Mouse (Mus musculus) kidney, embryonic 15.5 days (tissue): ENCODE measurements around the gene Proca1. TPM values are rescaled to one million over a fixed set of nuclear protein-coding genes. Genes with fewer than 3 reads are reported as not detected.

Experiments
- ATAC-seq: fragments of 200-750 bp; cut with Nextera tagmentation; replicated peaks from 2 replicates; pipeline ENCODE4 v1.8.0; 2017; ENCODE audit warnings: moderate TSS enrichment; ENCODE audit not compliant: low FRiP score
- H3K27ac ChIP-seq: fragments of 300-500 bp; sonication (generic); 2 replicates; pipeline ENCODE4 v1.5.1; 2015; ENCODE audit warnings: mild to moderate bottlenecking, inconsistent platforms
- H3K27me3 ChIP-seq: fragments of 300-500 bp; sonication (generic); 2 replicates; pipeline ENCODE4 v1.6.1; 2015; ENCODE audit warnings: inconsistent platforms
- H3K36me3 ChIP-seq: fragments of 300-500 bp; sonication (generic); 2 replicates; pipeline ENCODE4 v1.6.1; 2015; ENCODE audit warnings: inconsistent platforms
- H3K4me1 ChIP-seq: fragments of 300-500 bp; sonication (generic); 2 replicates; pipeline ENCODE4 v1.6.1; 2015; ENCODE audit warnings: inconsistent platforms
- H3K4me2 ChIP-seq: fragments of 300-500 bp; sonication (generic); 2 replicates; pipeline ENCODE4 v1.6.1; 2015; ENCODE audit warnings: moderate library complexity, mild to moderate bottlenecking, inconsistent platforms
- H3K4me3 ChIP-seq: fragments of 300-500 bp; sonication (generic); replicated peaks from 2 replicates; pipeline ENCODE4 v1.5.1; 2015; ENCODE audit warnings: mild to moderate bottlenecking, inconsistent platforms
- H3K9ac ChIP-seq: fragments of 300-500 bp; sonication (generic); 2 replicates; pipeline ENCODE4 v1.6.1; 2015; ENCODE audit warnings: mild to moderate bottlenecking, inconsistent platforms
- H3K9me3 ChIP-seq: fragments of 300-500 bp; sonication (generic); replicated peaks from 2 replicates; pipeline ENCODE4 v1.6.1; 2016; ENCODE audit warnings: inconsistent platforms
- WGBS: fragments of 180-500 bp; shearing (Covaris S2); methylation state at CpG from one replicate; pipeline ENCODE4 v1.1.7; 2015; ENCODE audit warnings: mixed read lengths; 5-methylcytosine and 5-hydroxymethylcytosine counted together
- polyA plus RNA-seq: library from polyadenylated mRNA; unstranded; fragments of >200 nt; fragmentation: Nextera tagmentation; extraction: Ambion mirVana; gene quantifications from 2 replicates; pipeline ENCODE4 v1.2.1, GENCODE M21; 2015

The Proca1 gene
- polyA plus RNA-seq, 1 experiment from 2014 or later = 4.3 TPM

DNA sequence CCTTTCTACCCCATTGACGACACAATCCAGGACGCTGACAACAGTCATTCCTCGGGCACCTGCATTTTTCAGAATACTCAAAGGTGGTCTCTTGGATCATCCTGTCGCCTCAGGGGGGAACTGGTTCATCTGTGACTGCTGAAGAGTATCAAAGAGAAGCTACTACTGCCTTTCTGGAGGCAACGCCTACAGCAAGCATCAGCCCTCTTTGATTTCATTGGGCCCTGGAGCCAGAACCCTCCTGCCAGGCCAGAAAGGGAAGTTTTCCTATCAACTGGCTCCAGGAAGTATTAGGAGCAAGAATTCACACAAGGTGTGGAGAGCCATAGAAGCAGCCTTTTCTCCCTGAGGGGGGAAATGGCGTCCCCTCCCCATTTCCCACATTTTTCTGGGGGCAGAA lies 26.6 kb upstream of the Proca1 start:
- H3K27me3 ChIP-seq = no peaks in the 10 kb centered on the region
- H3K9ac ChIP-seq = 0 out of 2 replicates have a peak overlapping the region, but pooled peaks have one; percentile 100
- H3K4me1 ChIP-seq = peaks cover 45% of the 10 kb centered on the region
- no peak for ATAC-seq
- peak overlapping the region; percentile 96 for H3K27ac ChIP-seq
- WGBS = 70% methylated on average over 6 of the region's 6 CpGs
- no peaks in the 10 kb centered on the region for H3K9me3 ChIP-seq
- peaks cover 29% of the 10 kb centered on the region for H3K36me3 ChIP-seq
- H3K4me2 ChIP-seq = peak overlapping the region; percentile 88; the same call in 1 of the 2 replicates
- no peak overlapping the region for H3K4me3 ChIP-seq

DNA sequence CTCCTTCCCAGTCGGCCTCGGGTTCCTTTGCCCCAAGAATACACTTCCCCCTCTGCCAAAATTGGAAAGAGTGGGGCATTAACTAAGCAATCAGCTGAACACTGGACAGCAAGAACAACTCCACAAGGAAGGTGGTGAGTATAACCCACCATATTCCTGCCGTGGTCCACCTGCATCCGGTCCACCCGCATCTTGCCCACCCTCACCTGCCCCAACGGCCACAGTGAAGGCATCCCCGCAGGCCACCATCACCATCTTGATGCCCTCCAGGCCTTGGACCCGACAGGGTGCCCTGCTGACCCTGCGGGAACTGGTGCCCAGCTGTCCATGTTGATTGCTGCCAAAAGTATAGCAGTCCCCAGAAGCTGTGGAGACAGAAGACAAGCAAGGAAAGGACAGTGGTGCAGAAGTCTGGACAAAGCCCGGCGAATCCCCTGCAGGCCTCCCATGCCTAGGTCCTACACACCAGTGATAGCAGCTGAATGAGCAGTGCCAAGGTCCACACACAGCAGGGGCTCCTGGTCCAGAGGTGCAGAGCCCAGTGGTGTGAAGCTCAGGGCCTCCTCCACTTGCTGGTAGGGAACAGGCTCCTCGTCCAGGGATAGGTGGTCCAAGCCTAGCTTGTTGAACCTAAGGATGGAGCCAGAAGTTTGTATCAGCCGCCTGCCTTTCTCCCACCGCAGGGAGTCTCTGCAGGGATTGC lies 25.8 kb upstream of the Proca1 start:
- peaks cover 37% of the 10 kb centered on the region for H3K4me1 ChIP-seq
- WGBS = 92% methylated on average over 14 of the region's 14 CpGs

DNA sequence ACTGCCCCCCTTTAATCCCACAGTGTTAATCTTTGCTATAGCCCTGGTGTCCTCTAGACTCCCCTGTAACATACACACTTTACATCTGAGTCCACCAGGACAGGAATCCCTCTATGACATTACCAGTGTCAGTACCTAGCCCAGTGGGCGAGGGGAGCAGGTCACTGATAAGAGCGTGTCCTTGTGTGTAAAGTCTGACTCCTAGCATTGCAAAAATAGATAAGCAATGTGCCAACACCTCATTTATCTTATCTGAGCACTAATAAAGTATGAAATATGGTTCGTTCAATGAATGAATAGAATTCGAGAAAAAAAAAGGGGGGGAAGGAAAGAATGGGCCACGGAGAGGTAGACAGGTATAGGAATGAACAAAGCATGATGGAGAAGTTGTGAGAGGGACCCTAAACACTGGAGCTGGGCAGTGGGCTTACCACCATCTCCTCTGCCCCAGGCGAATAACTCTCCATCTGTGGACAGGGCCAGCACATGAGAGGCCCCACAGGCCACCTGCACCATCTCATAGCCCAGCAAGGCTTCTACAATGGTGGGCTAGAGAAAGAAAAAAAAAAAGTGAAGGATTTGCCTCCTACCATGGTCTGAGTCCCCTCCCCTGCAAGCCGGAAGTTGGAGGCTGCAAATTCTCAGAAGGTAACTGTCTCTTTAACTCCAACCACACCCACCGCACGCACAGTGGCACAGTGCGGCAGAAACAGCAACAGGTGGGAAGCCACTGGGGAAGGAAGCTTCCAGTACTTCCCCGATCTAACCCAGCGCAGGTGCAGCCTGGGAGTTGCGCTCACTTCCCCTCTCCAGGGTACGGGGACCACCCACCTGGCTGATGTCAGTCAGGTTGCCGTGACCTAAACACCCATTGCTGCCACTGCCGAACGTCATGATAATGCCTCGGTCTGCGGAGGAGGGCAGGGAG lies 24.4 kb upstream of the Proca1 start:
- H3K4me3 ChIP-seq = no peak overlapping the region
- 58% methylated on average over 19 of the region's 19 CpGs for WGBS
- peak overlapping the region; percentile 34; the same call in 1 of the 2 replicates for H3K4me2 ChIP-seq
- peaks cover 29% of the 10 kb centered on the region for H3K4me1 ChIP-seq
- no peak for ATAC-seq
- no peak overlapping the region for H3K9ac ChIP-seq
- H3K27me3 ChIP-seq = no peaks in the 10 kb centered on the region
- H3K36me3 ChIP-seq = peaks cover 24% of the 10 kb centered on the region; the same call in 1 of the 2 replicates
- no peaks in the 10 kb centered on the region for H3K9me3 ChIP-seq
- H3K27ac ChIP-seq = no peak overlapping the region

More for the DNA sequence above, 25.8 kb upstream of the Proca1 start:
- no peaks in the 10 kb centered on the region for H3K27me3 ChIP-seq
- ATAC-seq = no peak
- peaks cover 29% of the 10 kb centered on the region for H3K36me3 ChIP-seq
- H3K9ac ChIP-seq = no peak overlapping the region
- H3K4me2 ChIP-seq = no peak overlapping the region
- no peak overlapping the region for H3K4me3 ChIP-seq
- H3K9me3 ChIP-seq = no peaks in the 10 kb centered on the region
- 0 out of 2 replicates have a peak overlapping the region, but pooled peaks have one; percentile 96 for H3K27ac ChIP-seq

DNA sequence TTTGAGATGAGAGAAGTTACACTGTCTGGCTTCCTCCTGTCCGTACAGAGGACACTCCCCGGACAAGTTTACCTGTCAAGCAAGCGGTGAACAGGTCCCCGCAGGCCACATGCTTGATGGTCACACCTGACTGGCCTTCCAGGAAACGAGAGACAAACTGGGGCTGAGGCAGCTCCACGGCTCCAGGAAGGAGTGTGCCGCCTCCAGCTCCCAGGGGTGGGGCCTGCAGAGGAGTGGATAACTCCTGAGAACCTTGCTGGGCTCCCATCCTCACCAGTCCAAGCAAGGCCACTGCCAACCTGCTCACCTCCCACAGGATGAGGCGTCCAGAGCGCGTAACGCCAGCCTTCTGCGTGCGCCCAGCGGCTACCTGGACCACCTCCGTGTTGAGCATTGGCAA lies 22.9 kb upstream of the Proca1 start:
- peaks cover 24% of the 10 kb centered on the region; the same call in 1 of the 2 replicates for H3K36me3 ChIP-seq
- H3K4me2 ChIP-seq = no peak overlapping the region
- 68% methylated on average over 15 of the region's 15 CpGs for WGBS
- H3K4me1 ChIP-seq = peaks cover 36% of the 10 kb centered on the region
- H3K9ac ChIP-seq = no peak overlapping the region
- no peaks in the 10 kb centered on the region for H3K27me3 ChIP-seq
- H3K4me3 ChIP-seq = no peak overlapping the region
- ATAC-seq = peak; percentile 17; the same call in 1 of the 2 replicates
- H3K27ac ChIP-seq = no peak overlapping the region
- no peaks in the 10 kb centered on the region for H3K9me3 ChIP-seq

DNA sequence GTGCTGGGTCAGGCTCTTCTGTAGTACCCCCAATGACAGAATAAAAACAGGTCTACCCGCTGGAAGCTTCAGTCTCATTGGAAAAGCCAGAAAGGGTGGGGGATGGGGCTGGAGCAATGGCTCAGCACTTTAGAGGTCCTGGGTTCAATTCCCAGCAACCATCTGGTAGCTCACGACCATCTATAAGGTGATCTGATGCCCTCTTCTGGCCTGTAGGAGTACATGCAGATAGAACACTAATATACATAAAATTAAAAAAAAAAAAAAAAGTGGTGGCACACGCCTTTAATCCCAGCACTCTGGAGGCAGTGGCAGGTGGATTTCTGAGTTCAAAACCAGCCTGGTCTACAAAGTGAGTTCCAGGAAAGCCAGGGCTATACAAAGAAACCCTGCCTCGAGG lies 21.9 kb upstream of the Proca1 start:
- 82% methylated on average over 4 of the region's 4 CpGs for WGBS
- Histone ChIP-seq H3K4me1 (peaks cover 32% of the 10 kb centered on the region), H3K27me3 (no peaks in the 10 kb centered on the region), H3K4me2 (no peak overlapping the region), H3K4me3 (no peak overlapping the region), H3K36me3 (peaks cover 24% of the 10 kb centered on the region; the same call in 1 of the 2 replicates), H3K9me3 (no peaks in the 10 kb centered on the region), H3K9ac (no peak overlapping the region), H3K27ac (no peak overlapping the region)
- ATAC-seq = no peak

DNA sequence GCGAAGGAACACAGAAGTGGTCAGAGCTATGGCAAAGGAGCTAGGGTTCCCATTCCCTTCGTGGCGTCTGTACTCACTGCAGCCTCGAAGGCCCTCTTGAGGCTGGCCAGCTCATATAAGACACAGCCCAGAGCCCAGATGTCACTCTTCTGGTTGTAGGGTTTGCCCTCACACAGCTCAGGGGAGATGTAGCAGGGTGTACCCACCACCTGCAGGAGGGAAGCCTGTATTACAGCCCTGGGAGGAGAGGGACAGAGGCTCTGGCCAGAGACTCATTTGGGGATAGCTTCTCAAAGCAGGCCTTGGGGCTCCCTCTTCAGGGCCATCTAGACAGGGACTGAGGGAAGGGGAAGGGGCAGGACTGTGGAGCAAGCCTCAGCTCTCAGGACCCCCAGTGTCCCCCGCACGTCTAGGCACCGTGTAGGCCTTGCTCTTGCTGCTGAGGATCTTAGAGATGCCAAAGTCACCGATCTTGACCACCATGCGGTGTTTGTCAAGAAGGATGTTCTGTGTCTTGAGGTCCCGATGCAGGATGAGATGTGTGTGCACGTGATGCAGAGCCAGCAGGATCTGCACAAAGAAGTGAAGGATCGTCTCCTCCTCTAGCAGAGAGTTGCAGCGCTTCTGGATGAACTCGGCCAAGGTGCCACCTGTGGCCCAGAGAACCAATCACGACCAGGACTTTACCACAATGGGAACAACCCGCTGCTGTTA lies 21.0 kb upstream of the Proca1 start:
- Histone ChIP-seq H3K4me2 (no peak overlapping the region), H3K9ac (no peak overlapping the region), H3K9me3 (no peaks in the 10 kb centered on the region), H3K4me3 (no peak overlapping the region), H3K27ac (no peak overlapping the region), H3K27me3 (no peaks in the 10 kb centered on the region), H3K4me1 (peaks cover 30% of the 10 kb centered on the region), H3K36me3 (peaks cover 24% of the 10 kb centered on the region; the same call in 1 of the 2 replicates)
- no peak for ATAC-seq
- 80% methylated on average over 16 of the region's 16 CpGs for whole genome bisulfite sequencing

DNA sequence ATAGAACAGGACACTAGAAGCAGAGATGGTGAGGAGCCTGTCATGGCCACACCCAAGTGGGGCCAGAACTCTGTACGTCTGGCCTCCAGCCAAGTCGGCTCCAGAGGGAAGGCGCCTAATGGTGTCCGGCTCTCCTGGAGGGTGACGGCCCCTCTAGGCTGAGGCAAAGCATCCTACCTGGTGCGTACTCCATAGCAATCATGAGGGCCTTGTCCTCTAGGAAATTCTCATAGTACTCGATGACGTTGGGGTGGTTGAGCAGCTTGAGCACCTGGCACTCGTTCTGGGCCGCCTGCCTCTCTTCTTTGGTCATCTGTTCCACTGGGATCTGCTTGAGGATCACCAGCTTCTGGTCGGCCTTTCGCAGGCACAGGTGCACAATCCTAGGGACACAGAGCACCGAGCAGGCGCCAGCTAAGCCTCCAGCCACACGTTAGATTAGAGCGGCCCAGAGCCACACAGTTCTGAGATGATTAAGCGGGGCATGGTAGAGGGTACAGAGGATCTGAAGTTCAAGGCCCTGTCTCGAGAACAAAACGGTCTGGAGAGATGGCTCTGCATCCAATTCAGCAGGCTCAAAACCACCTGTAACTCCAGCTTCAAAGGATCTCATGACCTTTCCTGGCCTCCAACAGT lies 20.3 kb upstream of the Proca1 start:
- Histone ChIP-seq H3K9me3 (no peaks in the 10 kb centered on the region), H3K27me3 (no peaks in the 10 kb centered on the region), H3K9ac (no peak overlapping the region), H3K36me3 (peaks cover 20% of the 10 kb centered on the region; the same call in 1 of the 2 replicates), H3K4me3 (no peak overlapping the region), H3K4me1 (peaks cover 37% of the 10 kb centered on the region), H3K4me2 (no peak overlapping the region), H3K27ac (no peak overlapping the region)
- 84% methylated on average over 19 of the region's 19 CpGs for WGBS
- no peak for ATAC-seq

DNA sequence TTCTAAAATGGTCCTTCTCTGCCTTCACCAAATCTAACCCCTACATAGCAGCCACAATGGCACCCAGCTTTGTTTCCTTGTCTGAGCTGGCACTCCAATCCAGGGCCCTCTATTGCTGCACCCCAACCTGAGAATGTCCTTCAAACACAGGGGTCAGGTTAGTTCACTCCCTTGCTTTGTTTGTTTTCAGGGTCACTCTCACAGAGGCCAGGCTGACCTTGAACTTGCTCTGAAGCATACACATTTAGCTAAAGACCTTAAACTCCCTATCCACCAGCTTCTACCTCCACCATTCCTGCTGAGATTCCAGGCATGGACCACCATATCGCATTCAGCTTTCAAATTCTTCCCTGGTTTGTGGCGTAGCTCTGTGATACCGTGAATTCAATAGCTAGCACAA lies 18.7 kb upstream of the Proca1 start:
- Histone ChIP-seq H3K4me3 (no peak overlapping the region), H3K4me2 (no peak overlapping the region), H3K9ac (no peak overlapping the region), H3K27ac (peak overlapping the region; percentile 27; the same call in 1 of the 2 replicates), H3K27me3 (no peaks in the 10 kb centered on the region), H3K36me3 (peaks cover 21% of the 10 kb centered on the region), H3K9me3 (no peaks in the 10 kb centered on the region), H3K4me1 (peaks cover 50% of the 10 kb centered on the region)
- ATAC-seq = no peak
- WGBS = 86% methylated on average over 3 of the region's 3 CpGs

DNA sequence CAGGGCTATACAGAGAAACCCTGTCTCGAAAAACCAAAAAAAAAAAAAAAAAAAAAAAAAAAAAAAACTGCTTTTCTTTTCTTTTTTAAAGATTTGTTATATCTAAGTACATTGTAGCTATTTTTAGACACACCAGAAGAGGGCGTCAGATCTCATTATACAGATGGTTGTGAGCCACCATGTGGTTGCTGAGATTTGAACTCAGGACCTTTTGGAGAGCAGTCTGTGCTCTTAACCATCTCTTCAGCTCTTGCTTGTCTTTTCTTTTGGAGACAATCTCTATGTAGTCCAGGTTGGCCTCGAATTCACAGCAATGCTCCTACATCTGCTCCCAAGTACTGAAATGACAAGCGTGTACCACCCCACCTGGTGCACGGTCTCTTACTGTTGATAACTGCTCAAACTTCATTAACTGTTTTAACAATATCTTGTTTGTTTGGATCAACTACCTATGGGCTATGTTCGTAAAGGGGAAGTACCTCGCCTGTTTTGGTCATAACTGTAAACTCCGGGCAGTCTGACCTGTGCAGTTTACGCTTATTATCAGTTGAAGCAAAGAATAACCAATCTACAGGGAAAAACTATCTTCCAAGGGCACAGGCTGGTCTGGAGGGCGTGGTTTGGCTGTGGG lies 17.3 kb upstream of the Proca1 start:
- peak overlapping the region; percentile 99 for H3K27ac ChIP-seq
- ATAC-seq = peak; percentile 55; the same call in 1 of the 2 replicates
- peak overlapping the region; percentile 81 for H3K9ac ChIP-seq
- peak overlapping the region; percentile 94 for H3K4me2 ChIP-seq
- H3K4me1 ChIP-seq = peaks cover 58% of the 10 kb centered on the region
- H3K27me3 ChIP-seq = no peaks in the 10 kb centered on the region
- peaks cover 32% of the 10 kb centered on the region for H3K36me3 ChIP-seq
- peak overlapping the region; percentile 66 for H3K4me3 ChIP-seq
- 2% methylated on average over 9 of the region's 10 CpGs for WGBS
- H3K9me3 ChIP-seq = no peaks in the 10 kb centered on the region

DNA sequence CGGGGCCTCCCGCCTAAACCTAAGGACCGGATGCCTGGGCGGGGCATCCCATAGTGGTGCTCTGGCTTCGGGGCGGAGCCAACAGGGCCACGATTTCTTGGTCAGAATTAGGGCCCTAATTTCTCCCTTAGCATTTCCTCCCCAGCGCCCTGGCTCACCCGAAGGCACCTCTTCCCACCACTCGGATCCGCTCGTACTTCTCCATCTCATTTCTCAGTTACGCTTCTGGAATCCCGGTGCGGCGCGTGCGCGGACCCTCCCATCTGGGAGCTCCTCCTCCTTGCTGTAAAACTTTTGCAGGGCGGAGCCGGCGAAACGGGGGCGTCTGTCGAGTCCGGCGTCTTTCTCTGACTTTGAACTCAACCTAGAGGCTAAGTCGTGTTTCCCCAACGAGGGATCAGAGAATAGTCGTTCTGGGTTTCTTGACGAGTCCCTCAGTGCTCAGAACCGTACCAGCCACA lies 16.8 kb upstream of the Proca1 start, which contains the start of the genes Nek8 and Tlcd1:
TSS of gene Nek8 (minus strand) at position 274 of the 461 bp plus-strand sequence.
TSS of gene Tlcd1 (plus strand) at position 310 of the 461 bp plus-strand sequence.
- ATAC-seq = peak; percentile 27
- peak within 1 kb of the TSS; percentile 94 for H3K4me2 ChIP-seq
- peak within 1 kb of the TSS; percentile 81 for H3K9ac ChIP-seq
- peak within 1 kb of the TSS; percentile 99 for H3K27ac ChIP-seq
- no peaks in the 10 kb centered on the region for H3K27me3 ChIP-seq
- H3K36me3 ChIP-seq = peaks cover 32% of the 10 kb centered on the region
- no peaks in the 10 kb centered on the region for H3K9me3 ChIP-seq
- peak within 1 kb of the TSS; percentile 66 for H3K4me3 ChIP-seq
- 1% methylated on average over 32 of the region's 32 CpGs for WGBS
- peaks cover 63% of the 10 kb centered on the region for H3K4me1 ChIP-seq
